Mouse (Mus musculus): ENCODE measurements at regions not wholly inside any gene's neighbourhood (a gene's known extent, or its start where the extent isn't known, plus 50 kb on each side); places are given as distances from the start of the nearest gene placed in this dataset.
"Not testable (repeated sequence)": the region's sequence is repeated elsewhere in the genome, so short reads cannot be mapped to it uniquely, and the experiment has no call there.

DNA sequence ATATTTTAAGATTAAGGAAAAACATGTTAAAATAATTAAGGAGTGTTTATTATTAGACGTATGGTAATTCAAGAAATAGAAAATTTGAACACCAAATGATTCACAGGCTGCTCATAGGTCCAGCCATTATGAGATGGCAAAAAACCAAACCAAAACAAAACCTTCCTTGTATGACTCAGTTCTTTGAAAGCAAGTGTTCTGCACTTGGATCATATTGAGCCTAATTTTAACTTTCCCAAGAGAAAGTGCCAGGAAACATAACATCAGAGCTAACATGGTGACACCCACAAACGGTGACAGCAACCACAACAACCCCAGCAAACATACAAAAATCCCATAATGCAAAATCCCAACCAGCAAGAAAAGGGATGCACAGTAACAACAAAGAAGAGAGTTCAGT is 313.7 kb downstream of the Arl4a start:
- no peak for DNase-seq (ENCODE audit: low read depth)

DNA sequence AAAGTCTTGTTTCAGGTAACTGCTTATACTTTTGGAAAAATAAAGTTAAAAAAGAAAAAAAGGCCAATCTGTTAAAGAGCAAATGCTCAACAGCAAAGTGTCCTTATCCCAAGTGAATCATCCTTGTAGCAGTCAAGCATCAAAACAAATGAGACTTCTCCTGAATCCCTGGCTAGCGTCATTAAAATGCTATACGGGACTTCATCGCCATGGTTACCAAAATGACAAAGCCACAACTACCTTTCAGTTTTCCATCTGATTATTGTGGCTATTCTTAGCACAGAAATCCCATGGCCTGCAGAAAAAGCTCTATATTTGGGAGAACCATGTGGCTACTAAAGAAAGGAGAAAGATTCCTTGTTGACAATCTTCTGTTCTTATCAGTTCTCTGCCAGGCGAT is 322.7 kb downstream of the Arl4a start:
- DNase-seq (ENCODE audit: low read depth) = no peak

DNA sequence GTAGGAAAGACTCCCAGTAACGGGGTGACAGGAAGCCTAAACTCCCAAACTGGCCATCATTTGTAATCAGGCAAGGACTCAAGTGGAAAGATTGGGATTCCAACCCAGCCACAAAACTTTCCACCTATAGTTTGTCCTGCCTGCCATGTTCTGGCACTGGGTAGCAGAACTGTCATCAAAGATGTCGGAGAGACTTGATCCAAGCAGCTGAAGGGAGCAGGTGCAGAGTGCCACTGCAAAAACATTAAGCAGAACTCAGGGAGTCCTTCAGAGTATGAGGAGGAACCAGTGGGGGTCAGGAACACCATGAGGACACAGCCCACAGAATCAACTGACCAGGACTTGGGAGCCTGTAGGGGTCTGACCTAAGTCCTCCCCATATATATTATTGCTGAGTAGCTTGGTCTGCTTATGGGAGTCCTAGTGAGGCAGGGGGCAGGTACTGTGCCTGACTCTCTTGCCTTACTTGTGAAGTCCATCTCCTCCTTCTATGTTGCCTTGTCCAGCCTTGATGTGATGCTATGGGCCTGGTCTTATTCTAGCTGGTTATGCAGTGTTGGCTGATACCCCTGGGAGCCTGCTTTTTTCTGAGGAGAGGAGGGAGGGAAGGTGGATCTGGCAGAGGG is 323.5 kb downstream of the Arl4a start:
- DNase-seq (ENCODE audit: low read depth) = no peak

DNA sequence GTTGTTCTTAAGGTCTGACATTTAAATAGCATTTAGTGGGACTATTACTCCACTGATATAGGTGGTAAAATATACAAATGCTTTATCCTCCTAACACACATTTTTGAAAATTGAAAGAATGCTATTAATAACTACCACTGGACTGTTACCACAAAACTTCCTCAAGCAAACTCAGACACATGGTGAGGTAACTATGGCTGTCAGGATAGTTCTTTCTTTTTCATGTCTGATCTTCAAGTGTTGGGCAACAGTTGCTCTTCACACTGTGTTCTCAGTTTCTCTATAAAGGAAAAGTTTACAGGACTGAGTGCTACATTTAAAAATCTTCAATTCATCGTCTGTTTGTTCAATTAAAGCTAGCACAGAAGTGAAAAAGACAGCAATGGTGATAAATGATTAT is 326.0 kb downstream of the Arl4a start:
- DNase-seq (ENCODE audit: low read depth) = no peak

DNA sequence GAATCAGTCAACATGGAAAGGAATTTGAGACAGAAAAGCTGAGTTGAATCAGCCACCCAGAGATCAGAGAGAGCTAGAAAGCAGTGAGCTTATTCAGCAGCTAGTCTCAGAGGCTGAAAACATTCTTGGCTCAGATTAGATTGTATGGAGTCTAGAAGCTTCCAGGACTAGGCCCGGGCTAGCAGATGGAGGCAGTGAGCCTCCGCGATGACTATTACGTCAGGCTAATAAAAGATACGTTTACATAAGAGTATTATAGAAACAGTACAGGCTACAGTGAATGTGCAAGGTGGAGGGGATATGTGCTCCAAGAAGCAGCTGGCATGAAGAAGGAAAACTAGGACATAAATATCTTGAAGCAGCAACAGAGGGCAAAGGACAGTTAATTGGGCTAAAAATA is 328.0 kb downstream of the Arl4a start:
- DNase-seq (ENCODE audit: low read depth) = no peak

DNA sequence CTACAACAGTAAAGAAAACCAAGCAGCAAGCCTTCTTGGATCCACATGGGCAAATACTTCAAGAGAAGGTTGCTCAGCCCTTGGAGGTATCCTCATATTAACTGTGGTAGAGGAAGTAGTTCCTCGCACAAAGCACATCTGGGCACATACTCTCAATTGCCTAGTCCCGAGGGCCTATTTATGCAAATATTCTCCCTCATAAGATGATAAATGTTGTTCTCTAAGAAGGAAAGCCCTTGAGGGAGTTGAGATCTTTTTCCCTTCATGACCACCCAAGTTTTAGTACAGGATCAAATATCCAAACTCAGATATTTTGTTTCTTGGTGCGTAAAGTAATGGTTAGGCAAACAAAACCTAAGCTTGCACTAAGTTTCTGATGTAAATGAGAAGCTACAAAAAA is 340.6 kb downstream of the Arl4a start:
- no peak for DNase-seq (ENCODE audit: low read depth)

DNA sequence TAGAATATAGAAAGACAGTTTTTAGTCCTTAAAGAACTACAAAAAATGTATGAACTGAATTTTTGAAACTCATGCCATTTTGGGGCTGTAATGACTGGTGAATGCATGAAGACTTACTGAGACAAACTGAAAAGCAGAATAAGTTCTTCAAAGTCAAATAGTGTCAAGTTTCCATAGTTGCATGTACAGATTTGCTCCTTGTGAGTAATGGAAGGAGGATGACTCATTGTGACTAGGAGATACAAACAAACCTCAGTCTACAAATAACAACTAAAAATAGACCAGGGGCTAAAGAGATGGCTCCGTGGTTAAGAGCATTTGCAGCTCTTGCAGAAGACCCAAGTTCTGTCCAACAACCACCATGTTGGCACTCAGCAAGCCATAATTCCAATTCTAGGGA is 342.5 kb downstream of the Arl4a start:
- no peak for DNase-seq (ENCODE audit: low read depth)

DNA sequence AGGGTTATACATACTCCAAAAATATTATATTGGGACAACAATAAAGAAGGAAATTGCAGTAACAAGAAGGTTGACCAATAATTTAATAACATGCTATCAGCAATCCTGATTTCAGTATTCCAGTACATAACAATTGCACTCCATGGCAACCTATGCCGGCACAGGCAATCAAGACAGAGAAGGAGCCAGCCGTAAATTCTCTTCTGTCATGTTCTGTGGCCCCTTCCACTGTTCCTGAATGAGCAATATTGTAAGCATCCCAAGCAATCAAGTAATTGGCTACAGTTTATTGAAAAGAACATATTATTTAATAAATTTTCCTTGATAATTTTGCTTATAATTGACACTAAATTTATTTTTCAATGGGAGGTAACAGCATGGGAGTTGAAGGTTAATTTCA is 345.8 kb downstream of the Arl4a start:
- DNase-seq (ENCODE audit: low read depth) = no peak

DNA sequence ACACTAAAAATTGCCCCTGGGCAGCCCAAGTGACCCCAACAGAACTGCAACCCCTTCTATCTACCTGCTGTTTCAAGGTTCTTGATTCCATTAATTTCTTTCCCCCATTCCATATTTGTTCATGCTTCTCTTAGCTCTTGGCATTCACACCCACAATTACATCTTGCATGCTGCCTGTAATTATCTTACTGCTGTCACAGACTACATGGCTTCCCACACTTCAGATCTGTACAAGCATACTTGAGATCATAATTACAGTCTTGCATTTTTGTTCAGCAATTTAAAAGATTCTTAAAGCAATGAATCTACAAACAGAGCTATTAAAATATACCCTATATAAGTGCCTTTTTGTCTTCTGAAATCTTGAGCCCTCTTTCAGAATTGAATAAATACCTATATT is 352.4 kb downstream of the Arl4a start:
- no peak for DNase-seq (ENCODE audit: low read depth)

DNA sequence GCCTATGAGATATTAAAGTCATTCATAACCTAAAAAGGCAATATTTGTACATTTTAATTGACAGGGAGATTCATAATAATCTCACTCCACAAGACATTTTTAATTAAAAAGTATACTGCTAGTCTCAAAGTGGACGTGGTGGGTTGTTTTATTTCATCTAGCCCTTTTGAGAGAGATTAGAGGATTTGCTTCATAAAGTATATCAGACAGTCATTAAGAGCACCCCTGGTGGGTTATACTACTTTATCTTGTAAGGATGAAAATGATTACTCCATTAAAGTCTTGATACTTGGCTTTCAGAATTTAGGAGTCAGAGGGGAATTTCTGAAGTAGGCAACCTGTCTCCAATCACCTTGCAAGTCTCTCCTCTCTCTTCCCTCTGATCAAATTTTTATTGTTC is 355.7 kb downstream of the Arl4a start:
- DNase-seq (ENCODE audit: low read depth) = no peak

DNA sequence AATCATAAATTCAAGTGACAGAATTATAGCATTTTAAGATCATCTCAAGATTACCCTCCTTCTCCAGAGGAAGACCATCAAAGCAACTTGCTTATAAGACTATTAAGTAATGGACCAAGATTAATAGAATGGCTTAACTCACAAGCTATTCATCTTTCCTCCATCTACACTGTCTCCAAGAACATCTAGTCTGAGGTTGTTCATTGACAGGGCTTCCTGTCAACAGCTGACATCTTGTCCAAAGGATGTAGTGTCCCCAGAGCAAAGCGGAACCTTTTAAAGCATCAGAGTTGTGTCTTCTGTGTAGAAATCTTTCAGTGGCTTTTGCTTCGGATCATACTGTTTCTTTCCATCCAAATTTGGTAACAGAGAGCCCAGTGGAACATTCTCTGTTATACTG is 362.2 kb downstream of the Arl4a start:
- DNase-seq (ENCODE audit: low read depth) = no peak

DNA sequence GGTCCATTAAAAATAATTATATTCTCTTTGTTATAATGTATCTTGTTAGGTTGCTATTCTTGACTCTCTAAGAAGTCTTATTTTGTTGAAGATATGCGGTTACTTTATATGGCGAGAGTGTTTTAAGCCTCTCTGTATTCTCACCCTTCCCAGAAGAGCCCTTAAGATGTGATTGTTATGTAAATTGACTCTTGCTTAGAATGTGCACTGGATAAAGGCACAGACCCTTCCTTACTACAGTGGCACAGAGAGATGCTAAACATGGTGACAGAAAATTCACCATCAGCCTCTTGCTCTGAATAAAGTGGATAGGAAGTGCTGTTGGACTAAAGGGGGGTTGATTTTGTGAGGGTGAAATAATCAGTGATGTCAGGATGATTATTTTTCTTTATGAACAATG is 370.1 kb downstream of the Arl4a start:
- DNase-seq (ENCODE audit: low read depth) = no peak

DNA sequence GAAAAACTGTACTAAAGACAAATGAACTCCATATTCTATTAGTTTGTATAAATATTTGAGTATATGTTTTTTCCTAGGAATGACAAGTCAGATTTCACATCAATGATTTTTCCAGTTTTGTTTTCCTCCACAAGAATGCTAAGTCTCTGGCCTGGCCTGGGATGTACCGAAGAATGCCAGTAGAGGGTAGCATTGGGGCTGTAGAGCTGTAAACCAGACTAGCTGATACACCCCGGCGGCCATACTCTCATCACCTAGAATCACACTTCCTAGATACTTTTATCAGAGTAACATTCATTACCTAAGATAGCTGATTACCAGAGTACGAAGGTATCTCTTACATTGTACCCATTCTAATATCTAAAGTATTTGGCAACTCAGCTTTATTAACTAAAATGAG is 372.4 kb downstream of the Arl4a start:
- peak; percentile 45 for DNase-seq (ENCODE audit: low read depth)

DNA sequence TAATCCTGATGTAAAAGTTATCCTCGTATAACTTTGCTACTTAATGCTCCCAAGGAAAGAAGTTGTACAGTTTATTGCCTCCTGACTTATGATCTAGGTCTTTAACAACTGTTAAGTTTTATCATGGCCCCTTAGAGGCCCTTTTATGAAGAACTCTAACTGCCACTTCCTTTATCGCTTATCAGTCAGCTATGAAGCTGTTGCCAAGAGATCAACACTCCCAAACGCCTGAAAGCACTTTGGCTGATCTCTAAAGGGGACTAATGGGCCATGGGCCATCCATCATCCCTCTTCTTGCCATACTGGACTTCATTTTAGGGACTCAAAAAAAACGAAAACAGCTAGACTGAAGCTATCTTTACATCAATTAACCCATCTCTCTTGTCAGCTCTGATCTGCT is 377.4 kb downstream of the Arl4a start:
- no peak for DNase-seq (ENCODE audit: low read depth)

DNA sequence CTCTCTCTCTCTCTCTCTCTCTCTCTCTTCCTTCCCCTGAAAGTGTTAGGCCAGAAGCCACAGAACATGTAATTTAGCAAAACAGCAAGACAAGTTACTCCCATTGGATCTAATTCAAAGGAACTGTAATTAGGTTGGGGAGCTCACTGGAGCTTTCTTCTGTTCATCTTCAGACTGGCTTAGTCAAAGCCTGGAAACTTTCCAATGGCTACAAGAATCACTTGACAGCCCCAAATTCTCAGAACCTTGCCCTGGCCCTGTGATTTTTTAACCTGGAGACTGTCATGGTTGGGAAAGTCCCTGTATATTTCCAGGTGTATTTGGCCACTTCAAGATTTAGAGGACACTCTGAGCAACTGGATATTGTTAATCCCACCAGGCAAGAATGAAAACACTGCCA is 381.2 kb downstream of the Arl4a start:
- no peak for DNase-seq (ENCODE audit: low read depth)

DNA sequence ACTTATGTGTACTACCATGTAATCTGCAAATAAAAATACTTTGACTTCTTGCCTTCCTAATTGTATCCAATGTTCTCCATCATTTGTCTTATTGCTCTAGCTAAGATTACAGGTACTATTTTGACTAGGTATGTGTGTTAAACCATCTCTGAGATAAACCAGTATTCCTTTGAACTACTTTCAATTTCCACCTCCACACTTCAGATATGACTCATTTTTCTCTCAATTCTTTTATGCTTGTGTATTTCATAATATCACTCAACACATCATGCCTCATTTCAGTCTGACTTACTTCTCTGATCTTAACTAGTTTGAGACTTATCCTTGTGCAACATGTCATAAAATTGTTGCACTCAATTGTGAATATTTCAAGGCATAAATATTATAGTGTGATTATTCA is 388.9 kb downstream of the Arl4a start:
- DNase-seq (ENCODE audit: low read depth) = no peak

DNA sequence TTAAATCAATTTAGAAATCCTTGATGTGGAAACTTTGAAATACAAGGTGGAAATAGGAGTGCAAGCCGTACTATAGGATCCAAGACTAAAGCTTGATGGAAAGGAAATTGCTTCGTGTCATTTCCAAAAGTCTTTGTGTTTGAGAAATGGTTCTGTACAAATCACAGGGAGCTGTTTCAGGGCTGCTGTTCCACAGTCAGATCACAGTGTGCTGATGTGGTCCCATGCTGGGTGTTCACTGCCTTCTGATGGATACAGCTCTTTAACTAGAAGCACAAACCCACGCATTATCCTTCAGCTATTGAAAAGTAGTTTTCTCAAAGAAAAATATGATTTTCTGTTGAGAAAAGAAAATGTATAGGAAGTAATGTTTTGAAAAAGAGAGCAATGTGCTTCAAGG is 391.3 kb downstream of the Arl4a start:
- no peak for DNase-seq (ENCODE audit: low read depth)

DNA sequence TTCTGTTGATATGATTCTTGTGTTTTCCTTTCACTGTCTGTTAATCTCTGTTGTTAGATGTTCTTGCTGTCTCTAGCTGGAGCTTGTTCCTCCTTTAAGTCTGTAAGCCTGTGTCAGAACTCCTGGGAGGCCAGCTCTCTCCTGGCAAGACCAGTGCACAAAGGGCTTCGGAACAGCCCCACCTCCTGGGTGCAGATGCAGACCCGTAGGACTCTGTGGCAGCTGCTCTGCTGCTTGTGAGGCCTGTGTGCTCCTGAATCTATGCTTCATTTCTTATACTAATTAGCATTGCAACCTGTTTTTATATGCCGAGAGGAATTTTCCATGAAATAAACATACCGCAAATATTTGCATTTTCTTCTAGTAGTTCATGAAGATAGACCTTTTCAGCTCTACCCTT is 392.2 kb downstream of the Arl4a start:
- DNase-seq (ENCODE audit: low read depth) = no peak

DNA sequence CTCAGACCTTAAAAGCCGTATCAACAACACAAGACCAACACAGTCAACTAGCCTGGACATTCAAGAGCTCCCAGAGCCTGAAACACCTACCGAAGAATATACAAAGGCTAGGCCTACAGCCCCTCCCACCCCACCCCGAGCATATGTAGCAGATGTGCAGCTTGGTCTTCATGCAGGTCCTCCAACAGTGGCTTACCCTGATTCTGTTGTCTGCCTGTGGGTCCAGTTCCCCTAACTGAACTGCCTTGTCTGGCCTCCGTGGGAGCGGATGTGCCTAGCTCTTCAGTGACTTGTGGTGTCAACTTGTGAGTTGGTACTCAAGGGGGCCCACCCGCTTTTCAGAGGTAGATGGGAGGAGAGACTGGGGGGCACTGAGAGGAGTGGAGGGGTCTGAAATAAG is 398.6 kb downstream of the Arl4a start:
- no peak for DNase-seq (ENCODE audit: low read depth)

DNA sequence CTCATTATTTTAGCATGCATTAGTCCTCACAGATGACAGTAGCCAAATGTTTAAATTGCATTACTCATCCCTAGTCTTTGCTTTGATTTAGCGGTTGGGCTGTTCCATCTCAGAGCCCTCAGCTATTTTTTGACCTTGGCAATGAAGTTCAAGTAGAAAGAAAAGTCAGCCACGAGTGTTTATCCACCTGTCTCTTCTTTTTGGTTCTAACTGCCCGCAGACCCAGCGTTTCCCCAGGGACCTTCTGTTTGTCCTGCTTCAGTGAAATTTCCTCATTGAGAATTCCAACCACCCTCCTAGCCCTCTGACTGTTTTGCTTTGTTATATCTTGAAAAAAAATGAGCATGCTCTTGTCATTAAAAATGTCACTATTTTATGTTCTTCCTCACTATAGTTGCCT is 403.5 kb downstream of the Arl4a start:
- DNase-seq (ENCODE audit: low read depth) = no peak

DNA sequence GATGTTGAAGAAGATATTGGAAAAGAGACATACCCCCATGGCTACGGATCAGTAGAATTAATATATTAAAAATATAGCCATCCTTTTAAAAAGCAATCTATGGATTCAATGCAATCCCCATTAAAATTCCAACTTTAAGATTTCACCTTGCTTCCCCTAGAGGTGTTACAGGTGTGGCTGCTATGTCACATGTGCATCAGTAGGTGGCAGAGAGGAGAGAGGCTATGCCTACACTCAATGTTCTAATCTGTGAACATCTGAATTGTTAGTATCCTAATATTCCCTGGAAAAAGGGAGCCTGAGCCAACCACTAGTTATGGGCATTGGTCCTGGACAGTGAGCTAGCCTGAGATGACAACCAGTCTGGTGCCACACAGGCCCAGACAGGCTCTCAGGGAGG is 416.6 kb downstream of the Arl4a start:
- no peak for DNase-seq (ENCODE audit: low read depth)

DNA sequence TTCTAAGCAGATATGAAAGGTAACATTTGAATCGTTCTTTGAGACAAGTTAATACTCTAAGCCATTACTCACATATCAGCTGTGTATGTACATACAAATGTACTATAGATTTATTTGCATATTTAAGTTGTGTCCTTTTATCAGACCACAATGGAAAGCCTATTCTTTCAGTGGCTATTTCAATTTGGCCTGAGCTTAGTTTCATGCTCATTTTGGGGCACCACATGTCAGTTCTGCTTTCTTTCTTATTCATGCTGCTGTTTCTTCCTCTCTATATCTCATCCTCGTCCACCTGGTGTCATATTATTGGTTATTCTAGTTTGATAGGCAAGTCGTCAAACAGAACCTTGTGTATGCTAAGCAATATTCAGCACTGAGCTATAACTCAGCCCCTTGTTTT is 432.5 kb downstream of the Arl4a start:
- no peak for DNase-seq (ENCODE audit: low read depth)

DNA sequence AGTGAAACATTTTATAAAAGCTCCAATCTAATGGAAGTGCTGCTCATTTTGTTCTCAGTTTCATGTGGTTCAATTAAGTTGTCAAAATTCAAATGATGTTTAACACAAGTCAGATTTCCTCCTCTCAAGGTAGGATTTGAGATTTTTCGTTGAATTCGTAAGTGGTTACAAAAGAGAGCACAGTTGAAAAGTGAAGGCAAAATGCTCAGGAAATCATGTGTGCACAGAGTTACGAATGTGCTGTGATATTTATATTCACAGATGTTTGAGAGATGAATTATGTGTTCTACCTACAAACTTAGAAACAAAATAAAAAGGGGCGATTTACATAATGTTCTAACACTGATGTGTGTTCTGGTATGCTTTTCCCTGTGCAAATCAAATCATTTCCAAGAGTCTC is 433.1 kb downstream of the Arl4a start:
- no peak for DNase-seq (ENCODE audit: low read depth)

DNA sequence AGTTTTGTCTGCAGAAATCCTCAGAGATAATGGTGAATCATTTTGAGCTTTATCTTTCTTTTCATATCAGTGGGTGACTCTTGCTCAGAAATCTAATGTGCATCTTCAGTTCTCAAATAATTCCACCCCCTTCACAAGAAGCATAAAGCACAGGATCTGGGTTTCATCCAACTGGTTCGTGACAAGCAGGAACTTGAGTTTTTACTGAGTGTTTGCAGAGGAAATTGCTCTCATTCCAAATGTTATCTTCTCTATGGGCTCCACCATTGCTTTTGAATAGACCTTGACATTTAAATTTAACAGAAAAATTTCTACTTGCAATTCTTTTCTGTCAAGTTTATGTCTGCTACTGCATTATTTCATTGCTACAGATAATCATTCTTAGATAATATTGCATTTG is 443.1 kb downstream of the Arl4a start:
- DNase-seq (ENCODE audit: low read depth) = no peak

DNA sequence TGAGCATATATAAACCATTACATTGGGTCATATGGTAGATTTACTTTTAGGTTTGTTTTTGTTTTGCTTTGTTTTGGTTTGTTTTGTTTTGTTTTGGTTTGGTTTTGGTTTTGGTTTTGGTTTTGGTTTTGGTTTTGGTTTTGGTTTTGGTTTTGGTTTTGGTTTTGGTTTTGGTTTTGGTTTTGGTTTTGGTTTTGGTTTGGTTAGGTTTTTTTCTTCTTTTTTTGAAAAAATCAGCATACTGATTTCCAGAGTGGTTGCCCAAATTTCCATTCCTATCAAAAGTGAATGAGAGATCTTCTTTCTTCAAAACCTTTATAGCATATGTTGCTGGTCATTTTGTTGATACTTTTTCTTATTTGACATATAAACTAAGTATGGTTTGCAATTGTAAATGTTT is 444.0 kb downstream of the Arl4a start:
- DNase-seq (ENCODE audit: low read depth) = not testable (repeated sequence)
